Mouse (Mus musculus): ENCODE results near the gene Tmem201. TPM values are rescaled to one million over a fixed set of nuclear protein-coding genes. Genes with fewer than 3 reads are reported as not detected.

Tmem201 gene
- polyA plus RNA-seq, 1 experiment from 2014 or later, result 13.8 TPM

DNA sequence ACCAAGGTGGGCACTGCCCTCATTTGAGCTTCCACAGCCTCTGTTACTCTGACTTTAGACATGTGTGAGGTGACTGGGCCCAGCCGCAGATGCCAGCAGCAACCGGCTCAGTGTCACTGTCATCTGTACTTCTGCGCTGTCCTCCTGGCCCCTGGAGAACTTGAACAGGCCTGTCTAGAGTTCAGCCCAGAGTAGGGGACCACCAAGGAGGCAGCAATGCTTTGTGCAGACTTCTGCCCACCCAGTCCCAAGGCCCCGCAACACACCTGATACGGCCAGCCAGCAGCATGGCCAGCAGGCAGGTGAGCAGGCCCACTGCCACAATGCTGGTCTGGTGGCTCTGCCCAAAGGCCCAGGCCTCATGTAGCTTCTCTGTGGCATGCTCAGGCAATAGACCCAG is 10.2 kb downstream of the Tmem201 start:
- Histone ChIP-seq H3K4me2 (no peak overlapping the region), H3K9me3 (replicated peaks) (no peaks in the 10 kb centered on the region), H3K4me3 (no peak overlapping the region), H3K27me3 (replicated peaks) (no peaks in the 10 kb centered on the region), H3K36me3 (peaks cover 88% of the 10 kb centered on the region), H3K4me1 (peaks cover 34% of the 10 kb centered on the region), H3K27ac (no peak overlapping the region), H3K9ac (no peak overlapping the region)
- no peak for ATAC-seq
- WGBS (ENCODE audit: insufficient replicate concordance), result 91% methylated on average over 5 of the region's 5 CpGs

DNA sequence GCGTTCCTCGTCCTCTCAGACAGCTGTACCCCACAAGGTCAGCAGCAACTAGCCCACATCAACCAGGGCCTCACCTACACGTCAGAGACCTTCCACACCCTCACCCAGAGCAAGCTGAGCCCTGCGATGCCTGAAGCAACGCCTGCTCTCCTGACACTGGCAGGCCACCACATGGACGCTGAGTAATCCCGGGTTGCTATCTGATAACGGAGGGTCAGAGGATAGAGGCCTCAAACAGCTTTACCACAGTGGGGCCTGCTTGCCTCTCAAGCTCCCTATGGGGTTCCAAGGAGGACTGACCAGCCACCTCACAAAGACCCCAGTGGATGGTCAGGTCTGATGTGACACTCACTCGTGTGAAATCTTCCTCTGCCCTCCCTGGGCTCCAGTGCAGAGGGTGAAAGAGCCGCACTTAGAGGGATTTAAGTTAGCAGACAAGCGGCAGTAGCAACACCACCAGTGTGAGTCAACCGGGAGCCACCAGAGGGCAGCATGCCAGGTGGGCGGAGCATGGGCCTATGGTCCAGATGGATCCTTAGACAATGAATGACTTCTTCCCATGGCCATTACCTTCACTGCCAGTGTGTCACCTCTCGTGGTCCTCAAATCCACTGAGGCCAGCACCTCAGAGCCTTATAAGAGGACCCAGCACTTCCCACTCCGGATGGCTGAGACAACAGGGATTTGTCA is 12.0 kb downstream of the Tmem201 start:
- H3K4me3 ChIP-seq, result no peak overlapping the region
- peaks cover 20% of the 10 kb centered on the region for H3K4me1 ChIP-seq
- H3K4me2 ChIP-seq, result no peak overlapping the region
- no peak overlapping the region for H3K27ac ChIP-seq
- 0 out of 2 replicates have a peak, but pooled peaks have one; percentile 13 for ATAC-seq
- no peak overlapping the region for H3K9ac ChIP-seq
- H3K36me3 ChIP-seq, result peaks cover 96% of the 10 kb centered on the region
- H3K9me3 ChIP-seq (replicated peaks), result no peaks in the 10 kb centered on the region
- 45% methylated on average over 15 of the region's 15 CpGs for WGBS (ENCODE audit: insufficient replicate concordance)
- no peaks in the 10 kb centered on the region for H3K27me3 ChIP-seq (replicated peaks)

DNA sequence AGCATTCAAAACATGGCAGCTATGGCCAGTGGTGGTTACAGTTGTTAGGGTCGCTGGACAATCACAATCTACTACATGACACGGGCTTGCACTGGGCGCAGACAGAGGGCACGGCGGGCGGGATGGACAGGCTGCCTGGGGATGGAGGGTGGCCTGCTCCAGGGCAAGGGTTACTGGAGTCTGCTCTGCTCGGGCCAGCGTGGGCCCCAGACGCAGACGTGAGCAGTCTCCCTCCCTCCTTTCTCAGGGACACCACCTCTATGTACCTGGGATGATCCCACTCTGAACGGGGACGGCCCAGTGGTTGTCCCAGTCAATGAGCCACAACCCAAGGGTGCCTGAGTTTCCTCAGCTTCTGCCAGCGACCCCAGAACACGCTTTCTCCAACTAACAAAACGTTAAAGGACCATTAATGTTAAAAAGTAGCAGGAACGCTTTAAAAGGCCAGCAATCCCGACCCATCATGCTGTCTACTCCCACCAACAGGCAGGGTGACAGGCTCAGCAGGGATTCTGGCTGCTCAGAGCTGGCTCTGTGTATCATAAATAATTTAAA is 12.9 kb downstream of the Tmem201 start:
- WGBS (ENCODE audit: insufficient replicate concordance), result 83% methylated on average over 17 of the region's 17 CpGs
- ATAC-seq, result no peak
- Histone ChIP-seq H3K4me2 (no peak overlapping the region), H3K27me3 (replicated peaks) (no peaks in the 10 kb centered on the region), H3K4me1 (peaks cover 16% of the 10 kb centered on the region), H3K9ac (no peak overlapping the region), H3K27ac (no peak overlapping the region), H3K9me3 (replicated peaks) (no peaks in the 10 kb centered on the region), H3K4me3 (no peak overlapping the region), H3K36me3 (peaks cover 97% of the 10 kb centered on the region)

DNA sequence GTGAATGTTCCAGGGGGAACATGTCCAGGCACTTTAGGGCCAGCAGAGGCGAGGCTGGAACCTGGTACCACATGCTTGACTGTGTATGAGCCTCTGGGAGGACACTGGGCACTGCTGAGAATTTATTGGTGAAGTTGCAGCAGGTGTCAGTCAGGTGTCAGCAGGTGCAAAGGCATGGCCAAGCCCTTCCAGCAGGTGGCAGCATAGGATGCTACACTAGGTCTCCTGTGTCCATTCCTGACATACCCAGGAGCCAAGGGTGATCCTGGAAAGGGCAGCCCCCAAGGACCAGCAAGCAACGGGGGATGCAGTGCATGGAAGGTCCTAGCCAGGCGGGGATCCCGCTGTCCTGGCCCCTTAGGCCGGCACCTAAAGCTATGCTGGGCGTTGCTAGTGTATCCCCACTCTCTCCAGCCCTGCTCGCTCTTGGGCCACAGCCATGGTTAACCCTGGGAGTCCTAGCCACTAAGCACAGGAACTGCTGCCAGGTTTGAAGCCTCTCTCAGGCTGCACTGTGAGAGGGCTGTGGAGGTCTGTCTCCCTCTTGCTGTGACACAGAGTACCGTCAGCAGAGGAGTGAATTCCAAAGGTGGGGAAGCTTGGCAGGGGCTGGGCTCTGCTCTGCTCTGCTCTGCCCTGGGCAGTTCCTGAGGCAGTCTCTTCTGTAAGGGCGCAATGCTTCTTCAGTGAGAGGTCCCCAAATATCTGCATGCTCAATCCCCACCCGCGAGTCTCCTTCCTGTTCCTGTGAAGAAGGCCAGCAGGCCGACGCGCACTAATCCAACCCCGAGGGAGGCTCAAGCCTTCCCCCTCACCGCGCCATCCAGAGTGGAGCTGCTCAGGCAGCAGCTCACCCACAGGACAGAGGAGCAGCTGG is 13.8 kb downstream of the Tmem201 start:
- ATAC-seq, result no peak
- Histone ChIP-seq H3K9me3 (replicated peaks) (no peaks in the 10 kb centered on the region), H3K27me3 (replicated peaks) (no peaks in the 10 kb centered on the region), H3K4me1 (peaks cover 10% of the 10 kb centered on the region), H3K4me2 (no peak overlapping the region), H3K27ac (no peak overlapping the region), H3K9ac (no peak overlapping the region), H3K4me3 (no peak overlapping the region), H3K36me3 (peaks cover 97% of the 10 kb centered on the region)
- 72% methylated on average over 17 of the region's 17 CpGs for WGBS (ENCODE audit: insufficient replicate concordance)

DNA sequence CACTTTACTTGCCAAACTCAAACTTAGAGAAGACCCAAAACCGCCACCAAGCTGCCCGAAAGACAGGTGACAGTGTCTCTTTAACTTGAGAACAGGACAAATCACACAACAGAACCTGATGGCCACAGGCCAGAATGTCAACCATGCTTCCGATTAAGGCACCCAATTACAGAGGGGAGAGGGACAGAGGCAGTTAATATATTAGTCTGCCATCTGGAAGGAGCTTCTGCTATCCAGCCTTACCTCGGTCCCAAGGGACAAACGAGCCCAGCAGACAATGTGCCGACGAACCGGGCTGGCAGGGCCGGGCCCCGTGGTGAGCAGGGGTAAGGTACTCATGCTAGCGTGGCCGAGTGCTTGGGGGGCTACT is 14.8 kb downstream of the Tmem201 start:
- peaks cover 100% of the 10 kb centered on the region for H3K36me3 ChIP-seq
- no peak overlapping the region for H3K4me3 ChIP-seq
- H3K27ac ChIP-seq, result no peak overlapping the region
- H3K27me3 ChIP-seq (replicated peaks), result no peaks in the 10 kb centered on the region
- H3K4me2 ChIP-seq, result no peak overlapping the region
- WGBS (ENCODE audit: insufficient replicate concordance), result 86% methylated on average over 12 of the region's 12 CpGs
- peaks cover 7% of the 10 kb centered on the region for H3K4me1 ChIP-seq
- no peak overlapping the region for H3K9ac ChIP-seq
- no peaks in the 10 kb centered on the region for H3K9me3 ChIP-seq (replicated peaks)
- ATAC-seq, result no peak

DNA sequence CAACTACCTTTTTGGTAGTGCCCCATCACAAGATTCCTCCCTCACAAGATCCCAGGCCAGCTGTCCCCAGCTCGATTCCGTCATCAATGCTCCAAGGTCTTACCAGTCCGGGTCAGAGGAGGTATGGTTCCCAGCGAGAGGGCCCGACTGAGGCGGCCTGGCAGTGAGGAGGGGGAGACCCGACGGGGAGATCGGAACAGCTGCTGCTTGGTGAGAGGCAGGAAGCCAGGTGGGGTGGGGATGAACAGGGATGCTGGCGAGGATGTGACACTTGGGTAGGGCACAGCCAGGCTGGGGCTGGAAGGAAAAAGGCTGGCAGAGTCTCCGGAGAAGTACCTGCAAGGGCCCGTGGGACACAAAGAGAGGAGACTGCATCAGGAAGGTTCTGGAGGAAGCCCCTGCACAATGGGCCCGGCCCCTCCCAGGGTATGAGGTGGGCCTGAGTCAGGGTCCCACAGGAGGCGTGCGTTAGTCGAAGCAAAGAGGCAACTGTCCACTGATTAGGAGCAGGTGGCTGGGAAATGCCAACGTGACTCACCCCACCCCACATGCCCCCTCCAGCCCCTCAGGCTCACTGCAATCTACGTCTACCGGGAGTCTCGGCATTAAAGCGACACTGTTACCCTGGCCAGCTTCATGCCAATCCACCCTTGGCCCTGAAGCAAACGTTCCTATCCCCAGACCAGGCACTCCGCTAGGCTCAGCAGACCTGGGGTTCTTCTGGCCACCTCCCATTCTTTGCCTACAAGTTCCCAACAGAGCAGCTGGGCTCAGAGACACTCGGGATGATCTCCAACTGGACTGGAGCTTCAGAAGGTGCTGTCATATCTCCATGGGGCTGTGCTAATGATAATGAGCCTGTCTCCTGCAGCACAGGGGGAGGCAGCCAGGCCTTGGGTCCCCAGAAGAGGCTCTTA is 15.5 kb downstream of the Tmem201 start:
- H3K36me3 ChIP-seq, result peaks cover 100% of the 10 kb centered on the region
- peaks cover 7% of the 10 kb centered on the region for H3K4me1 ChIP-seq
- no peak overlapping the region for H3K27ac ChIP-seq
- no peak overlapping the region for H3K4me2 ChIP-seq
- H3K9ac ChIP-seq, result no peak overlapping the region
- no peak for ATAC-seq
- 87% methylated on average over 24 of the region's 24 CpGs for WGBS (ENCODE audit: insufficient replicate concordance)
- H3K4me3 ChIP-seq, result no peak overlapping the region
- no peaks in the 10 kb centered on the region for H3K27me3 ChIP-seq (replicated peaks)
- H3K9me3 ChIP-seq (replicated peaks), result no peaks in the 10 kb centered on the region

DNA sequence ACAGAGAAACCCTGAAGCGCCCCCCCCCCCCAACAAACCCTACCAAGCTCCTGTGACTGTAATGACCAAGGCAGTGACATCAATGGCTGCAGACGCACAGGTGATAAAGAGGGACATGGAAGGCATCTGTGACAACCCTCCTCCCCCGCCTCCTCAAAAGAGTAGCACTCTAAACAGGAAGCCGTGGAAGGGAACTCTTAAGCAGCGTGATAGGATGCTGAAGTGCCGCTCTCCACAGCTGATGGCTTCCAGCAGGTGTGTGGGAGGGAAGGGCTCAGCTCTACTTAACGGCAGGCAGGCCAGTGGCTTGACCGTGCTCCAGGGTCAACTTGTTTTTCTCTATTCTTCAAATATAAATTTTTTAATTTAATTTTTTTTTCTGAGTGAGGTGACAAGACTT is 16.7 kb downstream of the Tmem201 start:
- H3K27me3 ChIP-seq (replicated peaks), result no peaks in the 10 kb centered on the region
- WGBS (ENCODE audit: insufficient replicate concordance), result 74% methylated on average over 8 of the region's 8 CpGs
- no peaks in the 10 kb centered on the region for H3K9me3 ChIP-seq (replicated peaks)
- ATAC-seq, result no peak
- H3K27ac ChIP-seq, result no peak overlapping the region
- no peak overlapping the region for H3K4me2 ChIP-seq
- peaks cover 100% of the 10 kb centered on the region for H3K36me3 ChIP-seq
- H3K4me1 ChIP-seq, result peaks cover 7% of the 10 kb centered on the region
- H3K4me3 ChIP-seq, result no peak overlapping the region
- no peak overlapping the region for H3K9ac ChIP-seq

DNA sequence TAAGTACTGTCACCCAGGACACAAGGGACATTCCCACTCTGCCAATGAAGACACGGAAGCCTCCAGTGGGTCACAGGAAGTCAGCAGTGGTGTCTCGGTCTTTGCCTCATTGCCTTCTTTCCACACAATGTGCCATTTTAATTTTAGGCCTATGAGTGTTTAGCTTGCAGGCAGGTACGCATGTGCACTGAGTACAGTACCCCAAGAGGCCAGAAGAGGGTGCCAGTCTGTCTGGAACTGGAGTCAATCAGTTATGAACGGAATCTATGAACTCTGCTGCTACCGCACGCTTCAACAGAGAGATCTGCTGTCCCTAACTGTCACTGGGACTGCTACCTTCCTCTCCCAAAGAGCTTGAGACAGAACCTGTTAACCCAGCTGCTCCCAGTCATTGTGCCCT is 18.2 kb downstream of the Tmem201 start:
- WGBS (ENCODE audit: insufficient replicate concordance), result 82% methylated on average over 6 of the region's 6 CpGs
- H3K9ac ChIP-seq, result no peak overlapping the region
- H3K27me3 ChIP-seq (replicated peaks), result no peaks in the 10 kb centered on the region
- no peaks in the 10 kb centered on the region for H3K9me3 ChIP-seq (replicated peaks)
- H3K36me3 ChIP-seq, result peaks cover 100% of the 10 kb centered on the region
- no peaks in the 10 kb centered on the region for H3K4me1 ChIP-seq
- no peak for ATAC-seq
- H3K4me2 ChIP-seq, result no peak overlapping the region
- no peak overlapping the region for H3K4me3 ChIP-seq
- no peak overlapping the region for H3K27ac ChIP-seq

DNA sequence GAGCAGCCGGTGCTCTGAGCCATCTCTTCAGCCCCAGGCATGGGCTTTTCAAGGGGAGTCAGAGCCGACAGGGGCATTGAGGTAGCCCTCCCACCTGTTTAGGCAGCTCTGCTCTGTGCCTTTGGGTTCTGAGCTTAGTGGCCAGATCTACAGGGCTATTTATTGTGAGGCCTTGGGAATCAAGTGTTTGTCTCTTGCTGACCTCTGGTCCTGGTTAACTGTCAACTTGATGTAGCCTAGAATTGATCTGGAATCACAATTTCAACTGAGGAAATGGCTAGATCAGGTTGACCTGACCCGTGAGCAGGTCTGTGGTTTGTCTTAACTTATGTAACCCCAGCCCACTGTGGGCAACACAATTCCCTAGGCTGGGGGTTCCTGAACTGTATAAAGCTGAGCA is 23.3 kb downstream of the Tmem201 start:
- peaks cover 51% of the 10 kb centered on the region for H3K36me3 ChIP-seq
- 0 out of 2 replicates have a peak, but pooled peaks cover 3% of the 10 kb centered on the region for H3K4me1 ChIP-seq
- 65% methylated on average over 3 of the region's 3 CpGs for WGBS (ENCODE audit: insufficient replicate concordance)
- H3K9me3 ChIP-seq (replicated peaks), result no peaks in the 10 kb centered on the region
- no peak for ATAC-seq
- H3K4me2 ChIP-seq, result no peak overlapping the region
- no peak overlapping the region for H3K4me3 ChIP-seq
- H3K27ac ChIP-seq, result no peak overlapping the region
- H3K27me3 ChIP-seq (replicated peaks), result no peaks in the 10 kb centered on the region
- H3K9ac ChIP-seq, result no peak overlapping the region

DNA sequence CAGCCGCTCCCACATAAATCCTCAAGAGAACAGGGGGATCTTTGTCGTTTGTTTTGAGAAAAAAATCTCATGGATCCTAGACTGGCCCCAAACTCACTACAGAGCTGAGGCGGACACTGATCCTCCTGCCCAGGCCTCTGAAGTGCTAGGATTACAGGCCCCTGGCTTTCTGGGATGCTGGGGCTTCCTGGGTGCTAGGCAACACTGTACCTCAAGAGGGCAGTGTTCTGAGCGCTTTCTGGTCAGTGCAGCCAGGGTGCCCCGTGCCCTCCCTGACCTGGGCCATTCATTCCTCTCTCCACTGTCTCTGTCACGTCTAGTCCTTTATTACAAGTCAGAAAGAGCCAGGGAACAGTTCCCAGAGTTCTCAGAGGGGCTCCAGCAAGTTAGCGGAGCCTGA is 25.9 kb downstream of the Tmem201 start:
- Histone ChIP-seq H3K4me1 (0 out of 2 replicates have a peak, but pooled peaks cover 3% of the 10 kb centered on the region), H3K9ac (no peak overlapping the region), H3K27me3 (replicated peaks) (no peaks in the 10 kb centered on the region), H3K27ac (no peak overlapping the region), H3K36me3 (peaks cover 25% of the 10 kb centered on the region), H3K9me3 (replicated peaks) (no peaks in the 10 kb centered on the region), H3K4me2 (no peak overlapping the region), H3K4me3 (no peak overlapping the region)
- WGBS (ENCODE audit: insufficient replicate concordance), result 25% methylated on average over 7 of the region's 7 CpGs
- no peak for ATAC-seq

DNA sequence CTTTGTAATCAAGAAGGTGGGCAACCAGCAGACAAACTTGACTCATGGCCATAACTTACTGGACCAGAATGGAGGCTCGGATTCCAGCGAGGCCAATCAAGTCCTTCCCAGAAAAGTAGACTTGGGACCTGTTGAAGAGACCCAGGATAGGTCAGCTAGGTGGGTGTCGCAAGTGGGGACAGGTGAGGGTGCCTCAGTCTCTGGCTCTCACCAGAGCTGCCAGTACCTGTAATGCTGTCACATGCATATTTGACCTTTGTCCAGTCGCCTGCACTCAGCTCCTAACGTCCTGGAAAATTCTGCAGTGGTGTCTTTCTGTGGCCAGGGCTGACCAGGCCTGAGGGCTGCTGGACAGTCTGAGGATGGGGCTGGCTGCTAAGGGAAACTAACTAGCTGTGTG is 26.4 kb downstream of the Tmem201 start:
- H3K4me2 ChIP-seq, result no peak overlapping the region
- H3K4me1 ChIP-seq, result 0 out of 2 replicates have a peak, but pooled peaks cover 3% of the 10 kb centered on the region
- 78% methylated on average over 5 of the region's 5 CpGs for WGBS (ENCODE audit: insufficient replicate concordance)
- H3K36me3 ChIP-seq, result peaks cover 20% of the 10 kb centered on the region
- no peaks in the 10 kb centered on the region for H3K9me3 ChIP-seq (replicated peaks)
- 0 out of 2 replicates have a peak, but pooled peaks have one; percentile 14 for ATAC-seq
- H3K9ac ChIP-seq, result no peak overlapping the region
- no peaks in the 10 kb centered on the region for H3K27me3 ChIP-seq (replicated peaks)
- H3K4me3 ChIP-seq, result no peak overlapping the region
- no peak overlapping the region for H3K27ac ChIP-seq

Measured in liver, embryonic 12.5 days (tissue).